Mouse (Mus musculus): ENCODE data around the gene Fam3b.

- no peak for TF ChIP-seq TCF12 (IDR thresholded peaks at IDR 0.05; ENCODE audit: insufficient read depth, poor library complexity, severe bottlenecking)
- no peak for TF ChIP-seq POLR2A (IDR thresholded peaks at IDR 0.05; ENCODE audit: insufficient read length, low read depth)
- TF ChIP-seq USF1 (IDR thresholded peaks at IDR 0.05; ENCODE audit: low read depth): no peak
- TF ChIP-seq CEBPB (IDR thresholded peaks at IDR 0.05; ENCODE audit: insufficient read depth, poor library complexity, severe bottlenecking): no peak
- no peak for TF ChIP-seq E2F4 (IDR thresholded peaks at IDR 0.05; ENCODE audit: insufficient read depth)
- no peak for TF ChIP-seq MYOG (IDR thresholded peaks at IDR 0.05; ENCODE audit: control insufficient read depth in 1 of 3, insufficient read depth in 1 of 3, insufficient read length in 2 of 3, low read depth in 2 of 3)
Observed at GRCm38 (mm10) chr16:97523024-97523423, 8.4 kb upstream of the Fam3b start.

Data from myocyte (in vitro differentiated cells).